Mouse (Mus musculus): ENCODE data around the gene Asb13.

The Asb13 gene

DNA sequence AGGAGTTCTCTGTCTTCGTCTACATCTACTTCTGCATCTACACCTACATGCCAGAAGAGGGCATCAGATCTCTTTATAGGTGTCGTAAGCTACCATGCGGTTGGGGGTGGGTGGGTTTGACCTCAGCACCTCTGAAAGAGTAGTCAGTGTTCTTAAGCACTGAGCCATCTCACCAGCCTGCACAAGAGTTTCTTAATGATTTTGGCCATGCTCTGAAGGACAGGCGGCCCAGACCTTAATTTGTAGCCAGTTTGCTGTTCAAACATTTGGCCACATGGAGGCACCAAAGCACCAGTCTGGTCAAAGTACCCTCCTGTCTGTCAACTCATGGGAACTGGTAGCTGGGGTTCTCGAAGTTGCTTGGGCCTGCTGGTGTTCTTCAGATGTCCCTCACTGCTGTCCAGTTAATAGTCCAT is 31.5 kb downstream of the Asb13 start:
- peak; percentile 65 for DNase-seq

DNA sequence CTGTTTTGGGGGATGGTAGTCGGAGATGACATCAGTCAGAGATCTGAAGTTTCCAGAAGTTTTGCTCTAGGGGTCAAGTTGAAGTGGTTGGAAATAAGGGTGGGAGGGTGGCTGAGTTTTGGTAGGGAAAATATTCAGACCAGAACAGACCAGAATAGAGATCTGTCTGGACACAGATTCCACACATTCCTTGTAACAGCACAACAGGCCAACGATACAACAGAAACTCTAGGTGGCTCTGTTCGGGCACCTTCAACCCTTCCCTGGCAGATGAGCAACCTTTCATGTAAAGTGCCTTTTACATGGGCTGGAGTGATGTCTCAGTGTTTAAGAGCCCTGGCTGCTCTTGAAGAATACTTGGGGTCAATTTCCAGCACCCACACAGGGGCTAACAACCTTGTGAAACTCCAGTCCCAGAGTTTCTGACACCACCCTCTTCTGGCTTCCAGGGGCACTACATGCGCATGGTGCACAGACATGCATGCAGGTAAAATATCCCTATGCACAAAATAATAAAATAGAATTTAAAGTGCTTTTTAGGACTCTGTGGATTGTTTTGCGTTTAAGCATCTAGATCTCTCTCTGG is 33.5 kb downstream of the Asb13 start:
- no peak for DNase-seq

DNA sequence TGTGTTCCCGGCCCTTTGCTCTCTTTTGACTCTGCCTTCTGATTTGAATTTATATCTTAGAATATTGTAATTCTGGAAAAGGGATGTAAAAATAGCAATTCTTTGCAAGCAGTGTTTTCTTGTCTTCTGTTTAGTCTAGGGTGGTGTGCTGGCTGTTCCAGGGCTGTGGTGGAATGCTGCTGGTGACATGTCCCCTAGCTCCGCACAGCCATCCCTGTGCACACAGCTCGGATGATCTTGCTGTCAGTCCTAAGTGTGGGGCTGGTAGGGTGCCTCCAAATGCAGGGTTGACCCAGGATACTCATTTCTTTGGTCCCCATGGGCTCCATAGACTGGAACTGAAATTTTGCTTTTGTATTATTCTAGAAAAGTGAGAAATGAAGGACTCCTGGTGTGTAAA is 34.2 kb downstream of the Asb13 start:
- no peak for DNase-seq

DNA sequence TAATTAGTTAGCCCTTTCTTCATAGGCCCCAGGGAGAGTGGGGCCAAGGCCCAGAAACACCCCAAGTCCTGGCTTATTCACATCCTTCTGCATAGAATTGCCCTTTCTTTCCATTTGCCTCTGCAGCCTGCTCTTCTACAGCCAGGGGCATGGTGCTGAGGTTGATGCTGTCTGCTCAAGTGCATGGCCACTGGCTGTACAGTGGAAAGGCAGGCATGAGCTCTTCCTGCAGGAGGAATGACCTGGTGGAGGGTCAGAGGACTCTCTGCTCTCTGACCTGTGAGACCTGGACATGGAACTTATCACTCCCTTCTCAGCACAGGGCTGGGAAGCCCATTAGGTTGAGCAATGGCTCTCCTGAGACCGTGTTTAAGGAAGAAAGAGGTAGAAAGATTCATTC is 35.8 kb downstream of the Asb13 start:
- DNase-seq = no peak

GRCm38 (mm10) chr13:3670039-3670438 is 36.2 kb downstream of the Asb13 start:
- DNase-seq = no peak

DNA sequence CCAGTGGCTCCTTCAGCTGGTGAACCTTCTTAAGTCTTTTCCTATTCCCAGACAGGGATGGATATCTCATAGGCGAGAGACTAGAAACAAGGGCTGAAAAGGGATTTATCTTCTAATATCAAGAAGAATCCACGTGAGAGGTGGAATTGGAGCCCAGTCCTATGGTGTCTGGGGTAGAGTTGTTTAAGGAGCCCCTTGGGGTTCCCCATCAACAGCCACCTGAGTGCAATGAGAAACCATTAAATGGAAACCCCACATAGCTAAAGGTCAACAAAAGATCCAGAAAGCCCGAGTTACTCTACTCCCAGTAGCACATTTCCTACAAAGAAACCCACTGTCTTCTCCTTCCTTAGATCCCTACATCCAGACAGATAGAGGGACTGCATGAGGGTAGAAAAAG is 39.3 kb downstream of the Asb13 start:
- no peak for DNase-seq

GRCm38 (mm10) chr13:3673622-3674021 is 39.8 kb downstream of the Asb13 start:
- no peak for DNase-seq

DNA sequence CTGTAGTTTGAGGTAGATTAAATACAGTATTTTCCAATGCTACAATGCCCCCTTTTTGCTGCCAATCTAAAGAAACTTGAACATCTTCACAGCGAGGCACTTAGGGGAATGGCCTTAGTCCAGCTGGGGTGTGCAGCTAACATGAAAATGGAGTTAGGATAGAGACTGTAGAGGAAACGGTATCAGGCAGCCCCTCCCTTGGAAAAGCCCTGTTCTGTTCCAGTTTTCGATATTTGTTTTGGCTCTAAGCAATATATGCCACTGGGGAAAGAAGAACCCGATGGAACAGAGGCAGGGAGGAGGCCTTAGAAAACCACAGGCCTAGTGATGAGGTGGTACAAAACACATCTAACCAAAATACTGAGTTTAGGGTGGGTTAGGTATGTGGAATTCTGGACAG is 42.0 kb downstream of the Asb13 start:
- no peak for DNase-seq

DNA sequence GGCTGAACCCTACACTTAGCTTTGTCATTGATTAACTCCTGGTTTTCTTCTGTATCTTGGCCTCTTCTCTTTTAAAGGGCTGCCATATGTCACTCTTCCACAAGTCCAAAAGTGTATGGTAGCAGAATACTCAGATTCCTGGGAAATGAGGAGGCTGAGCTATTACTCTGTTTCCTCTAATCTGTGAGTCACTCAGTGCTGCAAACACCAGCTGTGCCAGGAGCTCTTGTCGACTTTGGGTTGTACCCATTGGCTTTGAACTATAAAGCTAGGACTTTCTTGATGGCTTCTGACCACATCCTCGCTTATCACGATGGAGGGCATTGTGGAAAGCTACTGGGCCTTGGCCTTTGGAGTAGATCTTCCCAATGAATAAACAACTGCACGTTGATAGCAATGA is 45.3 kb downstream of the Asb13 start:
- no peak for DNase-seq

DNA sequence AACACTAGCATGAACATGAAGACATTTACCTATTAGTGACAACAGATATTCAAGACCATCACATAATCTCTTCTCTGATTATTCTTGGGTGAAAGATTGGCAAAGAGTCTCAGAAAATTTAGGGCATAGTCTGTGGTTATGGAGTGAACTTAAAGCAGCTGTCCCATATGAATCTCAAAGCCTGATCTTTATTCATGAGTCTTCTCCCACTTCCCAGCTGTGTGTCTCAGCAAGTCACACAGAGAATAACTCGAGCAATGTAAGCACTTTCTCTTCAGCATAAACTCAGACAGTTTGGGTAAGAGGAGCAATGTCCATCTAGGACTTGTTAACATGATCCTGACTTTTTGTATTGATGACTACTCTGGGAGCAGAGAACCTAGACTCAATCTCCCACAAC is 52.5 kb downstream of the Asb13 start:
- DNase-seq = no peak

DNA sequence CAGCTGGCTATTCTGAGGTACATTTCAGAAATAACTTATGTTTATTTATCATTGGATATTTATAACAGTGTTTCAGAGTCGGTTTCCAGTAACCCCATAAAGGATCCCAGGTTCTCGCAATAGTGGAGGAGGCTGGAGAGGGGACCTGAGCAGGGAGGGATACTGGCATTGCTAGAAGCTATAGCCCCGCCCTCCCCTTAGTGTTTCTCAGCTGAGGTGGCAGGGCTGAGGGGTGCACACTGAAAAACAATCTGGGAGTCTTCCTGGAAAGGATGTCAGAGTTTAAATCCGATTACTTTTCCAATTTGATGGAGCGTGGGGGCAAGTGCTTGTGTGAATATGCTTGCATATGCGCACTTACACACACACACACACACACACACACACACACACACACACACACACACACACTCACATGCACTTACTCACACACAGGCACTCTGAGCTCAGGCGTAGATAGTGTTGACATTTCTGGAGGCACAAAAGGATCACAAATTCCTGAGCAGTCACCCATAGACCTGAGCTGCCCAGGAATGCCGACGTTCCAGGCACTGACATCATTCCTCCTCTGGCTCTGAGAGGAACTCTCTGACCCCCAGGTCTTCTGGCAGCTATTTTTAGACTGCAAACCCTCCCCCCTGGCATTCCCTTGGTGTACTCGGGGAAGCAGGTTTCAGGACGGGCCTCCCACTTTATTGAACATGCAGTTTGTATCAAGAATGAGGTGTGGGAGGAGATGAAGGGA is 60.9 kb downstream of the Asb13 start:
- no peak for DNase-seq

GRCm38 (mm10) chr13:3696977-3697735 is 63.3 kb downstream of the Asb13 start:
- DNase-seq = no peak

DNA sequence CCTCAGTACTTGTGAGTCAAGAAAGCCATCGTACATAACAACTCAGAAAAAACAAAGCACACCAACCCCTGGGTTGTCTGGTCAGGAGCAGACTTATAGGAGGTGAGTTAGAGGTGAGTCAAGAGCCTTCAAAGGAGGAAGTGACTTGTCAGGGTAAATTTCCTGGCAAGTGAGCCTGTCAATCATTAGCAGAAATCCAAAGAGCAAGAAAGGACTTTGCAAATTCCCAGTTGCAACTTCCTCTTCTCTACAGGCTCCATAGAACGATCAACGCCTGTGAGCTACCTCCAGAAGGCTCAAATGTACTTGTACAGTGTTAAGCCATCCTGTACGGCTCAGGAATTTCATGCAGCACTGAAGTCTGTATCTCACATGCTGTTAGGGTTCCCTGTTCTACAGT is 66.9 kb downstream of the Asb13 start:
- no peak for DNase-seq
